Mouse (Mus musculus) monocyte, adult 2 months (primary cell): ENCODE measurements around the gene Pax7.

Experiments used
- DNase-seq, 2 experiments: peaks; one replicate each; pipeline ENCODE4 v3.0.0; 2022; ENCODE audit warnings: low spot score in 2 of 2, low read depth in 1 of 2

Gene Pax7

DNA sequence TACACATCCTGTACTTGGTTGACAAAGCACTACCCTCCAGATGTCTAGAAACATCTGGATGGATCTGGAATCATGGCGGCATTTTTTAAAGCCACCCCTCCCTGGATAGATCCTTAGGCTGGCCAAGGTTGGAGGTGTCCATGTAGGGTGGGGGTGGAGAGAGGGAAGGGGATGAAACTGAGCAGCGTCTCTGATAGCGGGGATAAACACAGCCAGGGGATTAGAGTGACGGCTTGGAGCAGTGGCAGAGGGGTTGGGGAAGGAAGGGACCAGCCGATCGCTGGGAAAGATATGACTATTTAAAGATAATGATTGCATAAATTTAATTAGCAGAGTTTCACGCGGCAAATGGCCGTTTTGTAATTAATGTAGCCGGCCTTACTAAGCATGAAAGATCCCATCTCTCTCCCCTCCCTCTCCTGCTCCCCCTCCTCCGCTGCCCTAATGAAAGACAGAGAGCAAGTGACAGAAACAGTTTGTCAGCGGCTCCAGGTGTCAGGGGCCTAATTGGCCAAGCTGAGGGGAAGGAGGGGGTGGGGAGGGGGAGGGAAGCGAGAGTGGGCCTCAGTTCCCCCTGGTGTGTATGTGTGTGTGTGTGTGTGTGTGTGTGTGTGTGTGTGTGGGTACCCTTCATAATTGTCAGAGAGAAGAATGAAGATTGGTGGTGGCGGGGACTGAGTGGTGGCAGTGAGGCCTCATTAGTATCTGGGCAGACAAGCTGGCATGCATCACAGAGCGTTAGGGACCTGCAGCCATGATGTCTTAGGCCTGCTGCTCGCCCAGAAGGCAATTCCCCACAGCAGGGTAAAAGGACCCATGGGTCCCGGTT, 74.6 kb downstream of the Pax7 start:
- no peak for DNase-seq

DNA sequence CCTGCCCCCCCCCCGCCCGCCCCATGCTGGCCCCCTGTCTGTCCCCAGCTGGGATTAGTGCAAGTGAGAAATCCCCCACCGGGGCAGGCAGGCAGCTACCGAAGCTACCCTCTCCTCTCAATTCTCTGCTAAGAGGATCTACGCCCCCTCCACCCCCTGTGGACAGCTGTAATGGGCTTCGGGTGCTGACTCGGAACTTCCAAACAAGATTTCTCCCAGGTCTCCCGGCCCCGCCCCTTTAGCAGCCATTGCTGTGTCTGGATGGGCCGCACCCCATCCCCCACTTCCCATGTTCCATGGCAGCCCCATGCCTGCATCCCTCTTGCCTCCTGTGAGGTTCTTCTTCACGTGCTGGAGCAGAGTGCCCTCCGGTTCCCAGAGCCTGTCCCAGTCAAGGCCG, 76.4 kb downstream of the Pax7 start:
- DNase-seq, result no peak

DNA sequence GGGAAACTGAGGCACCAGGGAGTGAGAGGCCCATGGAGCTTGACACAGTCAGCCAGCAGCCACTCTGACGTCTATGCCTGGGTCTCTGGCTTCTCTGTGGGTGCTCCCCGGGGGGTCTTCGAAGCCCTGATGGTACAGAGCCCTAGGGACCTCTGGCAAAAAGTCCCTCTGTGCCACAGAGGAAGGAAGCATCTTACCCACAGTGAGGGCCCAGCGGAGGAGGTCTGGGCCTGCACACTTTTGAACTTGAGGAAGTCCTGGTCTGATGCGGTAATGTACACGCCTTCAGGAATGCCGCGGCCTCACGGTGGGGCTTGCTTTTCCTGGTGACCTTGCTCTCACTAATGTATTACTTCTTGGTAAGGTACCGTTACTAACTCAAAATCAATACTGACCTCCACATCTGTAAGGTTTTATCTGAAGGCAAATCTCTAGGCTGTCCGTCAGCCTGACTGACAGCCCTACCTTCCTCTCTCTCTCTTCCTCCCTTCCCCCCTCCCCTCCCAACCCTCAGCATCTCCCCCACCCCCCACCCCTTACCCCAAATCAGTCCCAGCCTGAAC, 79.1 kb downstream of the Pax7 start:
- DNase-seq, result no peak

DNA sequence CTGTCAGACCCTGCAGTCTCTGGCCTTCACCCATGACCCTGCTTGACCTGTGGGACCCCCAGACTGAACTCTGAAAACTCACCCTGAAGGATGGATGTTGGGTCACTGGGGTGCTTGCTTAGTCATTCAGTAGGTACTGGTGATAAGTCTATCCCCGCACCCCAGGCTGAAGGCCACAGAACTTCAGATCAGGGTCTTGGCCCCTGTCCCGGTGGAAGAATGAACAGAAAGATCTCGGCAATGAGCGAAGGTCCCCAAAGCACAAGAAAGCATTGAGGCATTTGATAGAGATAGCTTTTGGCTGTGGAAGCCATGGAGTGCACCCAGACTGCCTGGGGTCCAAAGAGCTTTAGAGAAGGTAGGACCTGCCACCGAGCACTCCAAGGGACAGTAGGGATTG, 82.4 kb downstream of the Pax7 start:
- DNase-seq, result no peak

DNA sequence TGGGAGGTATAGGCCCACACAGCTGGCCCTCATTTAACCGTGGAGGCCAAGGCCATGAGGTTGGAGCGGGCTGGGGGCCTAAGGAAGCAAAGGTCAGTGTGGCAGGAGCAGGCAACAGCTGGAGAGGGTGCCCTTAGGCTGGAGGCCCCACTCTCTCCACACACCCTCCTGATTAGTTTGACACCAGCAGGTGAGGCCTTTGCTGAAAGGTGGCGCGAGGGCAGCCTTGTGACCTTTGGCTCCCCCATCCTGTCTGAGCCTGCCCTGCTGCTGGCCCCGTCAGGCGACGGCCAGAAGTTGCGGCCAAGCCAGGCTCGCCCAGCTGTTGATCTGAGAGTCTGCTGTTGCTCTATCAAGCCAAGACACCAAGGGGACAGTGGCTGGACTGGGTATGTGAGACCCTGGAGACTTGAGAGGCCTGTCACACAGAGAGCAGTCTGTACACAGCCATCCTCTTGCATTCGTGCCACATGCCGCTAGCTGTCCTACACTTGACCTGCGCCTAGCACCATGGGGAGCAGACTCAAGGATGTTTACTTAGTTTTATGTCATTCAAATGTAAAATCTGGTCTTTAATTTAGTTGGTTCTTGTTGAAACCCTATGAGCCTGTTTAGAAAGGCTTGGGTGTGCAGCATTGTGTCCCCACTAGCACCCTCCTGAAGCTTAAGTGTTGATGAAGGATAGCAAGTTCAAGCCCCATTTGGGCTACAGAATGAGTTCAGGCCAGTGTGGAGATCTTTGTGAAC, 86.0 kb downstream of the Pax7 start:
- no peak for DNase-seq

DNA sequence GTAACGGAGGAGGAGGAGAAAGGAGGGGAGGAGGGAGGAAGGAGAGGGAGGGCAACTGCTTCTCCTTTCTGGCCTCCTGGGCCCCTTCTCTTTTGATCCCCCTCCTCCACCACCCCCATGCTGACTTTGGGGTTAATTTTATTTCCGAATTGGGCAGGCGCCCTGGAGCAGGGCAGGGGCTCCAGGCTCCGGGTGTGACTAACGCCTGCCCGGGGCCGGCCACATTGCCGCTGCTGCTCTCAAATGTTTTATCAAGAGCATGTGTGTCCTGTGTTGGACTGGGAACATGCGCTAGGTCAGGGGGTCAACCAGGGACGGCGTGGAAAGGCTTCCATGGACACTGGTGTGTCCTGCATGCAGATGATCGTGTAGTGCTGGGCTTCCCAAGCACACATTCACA, 87.2 kb downstream of the Pax7 start:
- DNase-seq, result no peak

DNA sequence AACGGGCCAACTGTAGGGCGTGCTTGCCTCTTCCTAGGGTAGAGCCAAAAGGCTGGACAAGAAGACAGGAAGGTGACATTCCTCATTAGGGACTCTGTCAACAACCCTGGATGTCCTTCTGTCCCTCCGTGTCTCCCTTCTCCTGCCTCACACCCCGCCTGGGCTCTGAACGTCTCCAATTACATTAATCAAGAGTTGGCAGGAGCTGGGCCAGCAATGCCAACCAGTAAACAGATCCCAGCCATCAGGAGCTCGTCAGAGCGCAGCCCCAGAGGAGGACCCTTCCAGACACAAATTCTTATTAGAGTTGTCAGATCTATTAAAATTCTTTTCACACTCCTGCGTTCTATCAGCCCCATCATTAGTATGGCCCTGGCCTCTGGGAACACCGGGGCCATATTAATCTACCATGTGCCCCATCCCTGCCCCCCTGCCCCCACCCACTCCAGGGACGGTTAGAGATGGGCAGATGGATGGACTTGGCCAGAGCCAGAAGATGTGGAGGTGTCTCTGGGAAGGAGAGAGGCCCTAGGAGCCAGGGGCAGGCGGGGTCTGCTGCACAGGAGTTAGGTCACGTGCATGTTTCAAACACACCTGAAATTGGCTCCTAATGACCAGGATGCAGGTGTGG, 88.4 kb downstream of the Pax7 start:
- DNase-seq, result no peak

DNA sequence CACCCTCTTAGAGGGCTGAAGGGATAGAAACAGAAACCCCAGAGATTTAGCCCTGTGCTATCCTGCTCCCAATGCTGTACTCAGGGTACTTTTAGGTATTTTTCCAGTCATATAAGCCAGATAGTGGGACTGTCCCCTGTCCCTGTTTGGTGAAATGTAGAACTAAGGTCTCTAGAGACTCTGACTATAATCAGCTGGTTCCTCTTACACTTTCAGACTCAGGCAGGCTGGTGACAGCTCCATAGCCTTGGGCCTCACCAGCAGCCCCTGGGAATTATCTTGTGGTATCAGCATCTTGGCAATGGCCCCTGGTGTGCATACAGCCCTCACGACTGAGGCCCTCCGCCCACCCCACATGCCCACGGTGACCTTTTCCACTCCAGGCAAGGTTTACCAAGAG, 89.7 kb downstream of the Pax7 start:
- DNase-seq, result no peak

DNA sequence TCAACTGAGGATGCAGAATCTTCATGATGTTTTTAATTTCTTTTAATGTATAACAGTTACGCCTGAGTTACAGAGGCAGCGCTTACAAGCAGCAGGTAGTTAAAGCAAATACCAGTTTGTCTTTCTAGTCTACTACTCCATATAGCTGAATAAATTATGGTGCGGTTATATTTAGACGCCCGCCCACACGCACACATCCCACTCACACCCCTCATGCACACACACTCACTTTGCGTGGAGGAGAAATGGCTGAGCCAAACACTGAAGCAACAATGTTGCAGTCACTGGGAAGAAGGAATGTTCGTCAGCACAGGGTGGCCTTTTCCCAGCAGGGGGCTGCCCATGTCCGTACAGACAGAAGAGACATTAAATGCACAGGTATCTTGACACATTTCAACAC, 96.3 kb downstream of the Pax7 start:
- DNase-seq, result no peak

DNA sequence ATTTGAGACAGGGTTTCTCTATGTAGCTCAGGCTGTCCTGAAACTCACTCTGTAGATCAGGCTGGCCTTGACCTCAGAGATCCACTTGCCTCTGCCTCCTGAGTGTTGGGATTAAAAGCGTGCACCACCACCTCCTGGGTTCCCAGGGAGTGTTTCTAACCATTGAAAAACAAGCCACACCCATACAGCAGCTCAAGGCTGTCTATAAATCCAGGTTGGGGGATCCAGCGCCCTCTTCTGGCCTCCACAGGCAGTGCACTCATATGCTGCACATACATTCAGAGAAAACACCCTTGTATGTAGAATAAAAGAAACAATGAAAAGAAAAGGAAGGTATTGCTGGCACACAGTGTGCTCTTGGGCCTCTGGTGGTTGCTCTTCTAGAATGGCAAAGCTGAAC, 106.2 kb downstream of the Pax7 start:
- DNase-seq, result no peak

DNA sequence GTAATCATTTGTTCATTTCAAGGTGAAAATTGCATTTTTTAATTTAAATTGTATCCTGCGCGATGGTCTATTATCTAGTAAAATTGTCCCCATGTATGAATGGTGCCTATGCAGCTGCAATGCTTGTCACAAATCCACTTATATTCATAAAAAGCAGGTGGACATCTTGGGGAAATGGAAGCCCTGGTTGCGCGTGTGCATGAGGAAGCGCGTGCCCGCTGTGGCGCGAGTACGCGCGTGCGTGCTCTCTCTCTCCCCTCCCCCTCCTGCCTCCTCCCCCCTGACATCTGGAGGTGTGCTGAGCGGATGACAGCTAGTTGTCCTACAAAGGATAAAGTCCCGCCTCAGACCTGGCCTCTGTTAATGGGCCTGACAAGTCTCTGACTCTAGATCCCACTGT, 107.9 kb downstream of the Pax7 start:
- no peak for DNase-seq

DNA sequence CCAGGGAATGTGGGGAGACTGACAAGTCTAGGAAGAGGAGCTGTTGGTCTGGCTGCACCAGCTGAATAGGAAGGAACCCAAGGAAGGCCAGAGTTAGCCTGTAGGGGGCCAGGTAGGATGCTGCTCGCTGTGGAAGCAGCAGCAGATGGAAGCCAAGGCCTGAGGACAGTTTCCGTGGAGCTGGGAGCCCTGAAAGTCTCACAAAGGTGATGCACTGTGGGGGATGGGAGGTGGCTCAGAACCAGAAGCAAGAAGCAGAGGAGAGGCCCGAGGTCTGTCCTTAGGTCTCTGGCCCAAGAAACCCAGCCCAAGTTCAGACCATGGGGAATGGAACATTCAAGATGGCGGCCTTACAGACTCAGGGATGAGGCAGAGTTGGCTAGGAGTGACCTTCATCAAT, 109.0 kb downstream of the Pax7 start:
- no peak for DNase-seq

DNA sequence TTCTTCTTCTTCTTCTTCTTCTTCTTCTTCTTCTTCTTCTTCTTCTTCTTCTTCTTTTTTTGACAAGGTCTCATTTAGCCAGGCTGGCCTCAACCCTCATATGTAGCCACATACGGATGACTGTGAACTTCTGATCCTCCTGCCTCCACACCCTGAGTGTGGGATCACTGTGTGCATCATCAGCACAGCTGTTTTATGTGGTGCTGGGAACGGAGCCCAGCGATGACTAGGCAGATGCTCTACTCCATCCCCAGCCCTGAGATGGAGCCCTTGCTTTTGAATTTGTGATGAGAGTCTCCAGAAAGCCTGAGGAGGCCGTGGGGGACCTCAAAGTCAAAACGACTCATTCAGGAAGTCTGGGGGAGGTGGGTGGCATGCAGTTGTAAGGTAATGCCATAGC, 114.3 kb downstream of the Pax7 start:
- DNase-seq, result no peak

DNA sequence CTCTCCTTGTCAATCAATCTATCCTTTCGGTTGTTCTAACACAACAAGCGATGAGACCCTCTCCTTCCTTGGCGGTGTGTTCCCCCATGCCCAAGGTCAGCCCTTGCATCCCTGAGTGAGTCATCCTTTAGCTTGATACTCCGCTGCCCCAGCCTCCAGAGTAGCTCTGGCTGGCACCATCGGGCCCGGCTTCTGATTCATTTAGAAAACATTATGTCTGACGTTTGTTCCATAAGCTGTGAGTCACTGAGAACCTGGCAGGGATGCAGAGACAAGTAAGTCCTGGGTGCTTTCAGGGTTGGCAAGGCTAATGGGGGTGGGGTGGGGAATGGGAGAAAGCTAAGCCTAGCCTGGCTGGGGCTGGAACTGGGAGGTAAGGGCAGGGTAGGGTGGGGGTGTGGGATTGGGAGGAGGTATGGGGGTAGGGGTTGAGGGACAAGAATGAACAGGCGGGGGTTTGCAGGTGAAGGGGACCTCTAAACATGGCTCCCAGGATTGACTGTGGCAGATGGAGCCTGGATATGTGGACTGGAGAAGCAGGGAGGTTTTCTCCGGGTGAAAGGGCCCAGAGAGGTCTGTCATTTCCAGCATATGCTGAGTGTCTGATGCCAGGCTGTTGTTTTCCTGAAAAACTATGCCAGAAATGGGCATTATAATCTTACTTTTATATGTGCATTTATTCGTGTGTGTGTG, 116.7 kb downstream of the Pax7 start:
- DNase-seq, result no peak

DNA sequence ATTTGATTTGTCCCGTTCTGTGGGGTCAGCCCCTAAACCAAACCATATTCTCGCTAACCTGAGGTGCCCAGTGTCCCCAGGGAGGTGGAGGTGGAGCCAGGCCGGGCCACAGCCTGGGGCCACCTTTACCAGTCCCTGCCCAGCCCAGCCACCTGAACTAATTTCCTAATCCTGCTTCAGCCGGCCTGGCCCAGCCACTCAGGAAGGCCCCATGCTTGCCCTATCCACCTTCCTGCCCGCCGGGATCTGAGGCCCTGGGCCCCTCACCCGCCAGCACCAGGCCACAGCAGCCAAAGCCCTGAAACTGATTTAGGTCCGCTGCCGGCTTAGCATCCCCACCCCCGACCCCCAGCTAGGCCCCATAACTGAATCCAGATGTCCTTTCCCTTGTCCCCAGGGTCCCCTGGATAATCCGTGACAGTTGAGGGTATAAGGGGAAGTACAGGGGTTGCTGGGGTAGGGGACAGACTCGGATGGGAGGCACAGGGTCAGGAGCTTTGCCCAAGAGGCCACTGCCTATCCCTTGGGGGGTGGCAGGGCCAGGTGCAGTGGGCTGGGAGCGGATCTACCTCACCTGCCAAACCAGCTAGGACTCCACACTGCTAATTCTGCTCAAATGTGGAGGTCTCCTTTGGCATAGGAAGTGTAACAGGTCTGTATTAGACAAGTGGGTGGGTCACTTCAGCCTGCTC, 117.9 kb downstream of the Pax7 start:
- DNase-seq, result no peak

DNA sequence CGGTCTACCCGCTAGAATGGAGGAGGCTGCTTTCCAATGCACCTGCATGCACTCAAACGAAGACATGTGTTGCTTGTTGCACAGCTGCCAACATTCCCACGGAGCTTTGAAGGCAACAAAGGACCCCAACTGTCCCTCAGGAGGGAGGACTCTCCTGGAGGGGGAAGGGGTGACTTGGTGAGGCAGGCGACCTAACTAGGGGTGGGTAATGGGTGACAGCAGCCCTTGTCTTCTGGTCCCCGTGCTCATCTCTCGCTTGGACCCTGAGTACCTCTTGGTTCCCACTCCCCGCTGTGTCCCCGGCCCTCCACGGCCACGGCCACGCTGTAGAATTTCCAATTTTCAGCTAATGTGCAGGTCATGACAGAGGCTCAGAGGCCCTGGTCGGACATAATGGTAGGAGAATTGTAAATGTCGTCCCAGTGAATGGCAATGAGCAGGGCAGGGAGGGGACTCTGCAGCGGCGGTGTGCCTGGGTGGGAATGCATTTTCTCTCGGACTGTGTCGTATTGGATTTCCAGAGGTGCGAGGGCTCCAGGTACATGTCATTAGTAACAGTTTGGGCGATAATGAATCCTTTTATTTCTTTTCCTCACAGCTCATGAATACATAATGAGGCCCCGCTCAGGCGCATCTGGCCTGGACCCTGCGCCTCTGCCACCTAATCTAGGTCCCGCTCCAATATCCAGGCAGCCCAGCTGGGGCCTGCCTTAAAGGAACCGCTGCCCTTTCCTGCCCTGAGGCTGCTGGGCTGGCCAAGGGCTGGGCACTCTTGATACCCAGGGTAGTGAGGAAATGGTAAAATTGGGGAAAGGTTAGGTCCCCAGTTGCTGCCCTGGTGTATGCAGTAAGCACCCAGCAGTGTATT, 122.6 kb downstream of the Pax7 start:
- no peak for DNase-seq

DNA sequence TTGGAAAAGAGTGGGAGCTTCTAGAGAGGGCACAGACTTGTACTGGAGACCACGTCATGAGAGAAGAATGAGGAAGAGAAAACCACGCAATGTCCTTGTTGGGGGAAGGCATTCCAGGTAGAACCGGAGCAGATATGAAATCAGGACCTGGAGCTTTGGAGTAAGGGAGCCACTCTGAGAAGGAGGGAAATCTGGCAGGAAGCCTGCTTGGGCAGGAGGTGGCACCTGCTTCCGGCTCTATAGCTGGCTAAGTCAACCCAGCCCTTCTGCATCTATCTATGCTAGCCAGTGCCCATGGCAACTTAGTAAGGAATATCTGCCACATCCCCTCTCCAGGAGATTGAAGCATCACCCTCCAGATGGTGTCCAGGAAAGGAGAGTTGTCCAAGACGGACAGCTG, 127.3 kb downstream of the Pax7 start:
- no peak for DNase-seq

DNA sequence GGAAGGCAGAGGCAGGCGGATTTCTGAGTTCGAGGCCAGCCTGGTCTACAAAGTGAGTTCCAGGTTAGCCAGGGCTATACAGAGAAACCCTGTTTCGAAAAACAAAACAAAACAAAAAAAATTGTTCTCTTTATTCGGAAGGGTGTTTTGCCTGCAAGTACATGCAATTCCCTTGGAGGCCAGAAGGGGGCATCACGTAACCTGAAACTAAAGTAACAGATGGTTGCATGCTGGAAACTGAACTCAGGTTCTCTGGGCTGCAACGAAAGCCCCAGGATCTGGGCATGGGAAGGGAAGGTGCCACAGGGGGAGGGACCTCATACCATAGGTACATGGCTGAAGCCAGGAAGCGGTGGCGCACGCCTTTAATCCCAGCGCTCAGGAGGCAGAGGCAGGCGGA, 129.9 kb downstream of the Pax7 start:
- no peak for DNase-seq

DNA sequence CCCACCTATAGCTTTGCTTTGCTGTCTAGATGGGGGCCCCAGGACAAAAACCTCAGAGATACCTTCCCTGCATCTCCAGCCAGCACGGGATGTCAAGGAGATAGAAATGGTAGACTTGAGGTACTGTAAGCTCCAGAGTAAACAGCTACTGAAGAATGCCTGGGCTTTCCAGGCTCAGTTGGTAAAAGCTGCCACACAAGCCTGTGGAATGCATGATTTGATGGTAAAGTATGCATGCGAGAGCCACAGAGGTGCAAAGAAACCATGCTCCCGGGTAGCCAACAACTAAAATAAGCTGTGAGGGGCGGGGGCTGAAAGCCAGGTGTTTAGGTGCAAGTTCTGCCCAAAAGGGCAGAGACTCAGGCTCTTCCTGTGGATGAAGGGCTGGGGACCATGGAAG, 130.4 kb downstream of the Pax7 start:
- DNase-seq, result no peak

DNA sequence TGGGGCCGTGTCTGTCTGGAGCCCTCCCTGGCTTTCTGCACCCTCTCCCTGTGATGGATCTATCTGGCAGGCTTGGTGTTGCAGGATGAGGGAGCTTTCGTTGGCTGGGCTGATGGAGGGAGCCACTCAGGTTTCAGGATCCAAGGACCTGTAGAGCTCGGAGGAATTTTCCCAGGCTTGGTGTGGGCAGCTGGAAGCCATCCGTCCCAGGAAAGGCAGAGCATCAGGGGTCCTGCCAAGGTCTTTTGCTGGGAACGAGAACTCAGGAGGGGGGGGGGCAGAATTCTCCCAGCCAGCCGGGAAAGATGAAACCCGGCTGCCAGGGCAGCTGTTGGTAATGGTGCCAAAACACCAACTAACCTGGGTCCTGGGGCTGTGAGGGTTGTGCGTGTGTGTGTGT, 134.7 kb downstream of the Pax7 start:
- DNase-seq, result no peak
